Comparison of ENCODE assay signal across 9 mouse cellular contexts in the genomic region with DNA sequence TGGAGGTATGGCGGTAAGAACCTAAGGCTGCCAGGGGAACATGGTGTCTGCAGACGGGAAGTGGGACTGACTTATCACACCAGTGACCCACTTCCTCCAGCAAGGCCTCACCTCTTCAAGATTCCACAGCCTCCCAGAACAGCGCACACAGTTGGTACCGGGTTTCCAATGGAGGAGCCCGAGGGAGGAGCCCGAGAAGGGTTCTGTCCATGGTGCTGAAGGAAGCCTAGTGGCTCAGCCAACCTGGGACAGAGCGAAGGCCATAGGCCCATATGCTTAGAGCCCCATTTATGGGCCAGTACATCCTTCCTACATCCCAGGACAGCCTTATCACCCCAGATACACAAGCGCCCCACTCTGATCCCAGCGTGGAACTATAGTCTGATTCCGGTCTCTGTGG. TPM values are rescaled to one million over a fixed set of nuclear protein-coding genes. Genes with fewer than 3 reads are reported as not detected.
DNase-seq lines count a peak whose midpoint lies in the region; ATAC-seq lines count a peak whose summit lies in the region.
"Had no signal": no experiment of that assay in that cellular context is flagged by ENCODE, and none has a peak within 500 bp of the region (broad histone marks: within the 10 kb centered on the region; RNA-seq: fewer than 3 reads in every experiment).

No protein-coding gene starts in this region.

- WGBS in midbrain, embryonic 10.5 days, result 35% methylated on average over 10 of the region's 10 CpGs
- 38% methylated on average over 10 of the region's 10 CpGs for WGBS in midbrain, embryonic 13.5 days
- WGBS in embryonic facial prominence, embryonic 11.5 days, result 30% methylated on average over 10 of the region's 10 CpGs

- H3K27me3 ChIP-seq in midbrain, embryonic 10.5 days (ENCODE audit: low read depth, poor library complexity, severe bottlenecking), result no peaks in the 10 kb centered on the region
- no peaks in the 10 kb centered on the region; the same call in 1 of the 2 replicates for H3K27me3 ChIP-seq in midbrain, embryonic 13.5 days
- H3K27me3 ChIP-seq in embryonic facial prominence, embryonic 11.5 days (ENCODE audit: control insufficient read depth, insufficient read depth, low read length), result no peaks in the 10 kb centered on the region
- H3K27me3 ChIP-seq: embryonic facial prominence, embryonic 15.5 days had no signal

- peak; percentile 50 for DNase-seq in midbrain, embryonic 10.5 days (ENCODE audit: low spot score)
- DNase-seq in adrenal gland, adult 8-10 months, result peak; percentile 4
- DNase-seq in embryonic facial prominence, embryonic 11.5 days (ENCODE audit: low spot score), result peak; percentile 91
- DNase-seq in mesoderm, embryonic 11.5 days (ENCODE audit: low read depth, low spot score), result peak; percentile 86
- DNase-seq in left cerebral cortex, postnatal 4 days, result no peak
- DNase-seq in layer of hippocampus, postnatal 14 days (ENCODE audit: low spot score in 2 of 2), result no peak
- no peak for DNase-seq in left cerebral cortex, postnatal 10 days (ENCODE audit: extremely low spot score in 1 of 2, low spot score in 2 of 2)

- H3K4me2 ChIP-seq in midbrain, embryonic 13.5 days (replicated peaks), result no peak overlapping the region
- H3K4me2 ChIP-seq in embryonic facial prominence, embryonic 11.5 days (ENCODE audit: low read depth, low read length), result no peak overlapping the region
- H3K4me2 ChIP-seq: embryonic facial prominence, embryonic 15.5 days had no signal

- H3K4me3 ChIP-seq in midbrain, embryonic 10.5 days, result no peak overlapping the region
- no peak overlapping the region for H3K4me3 ChIP-seq in midbrain, embryonic 13.5 days (replicated peaks)
- no peak overlapping the region for H3K4me3 ChIP-seq in embryonic facial prominence, embryonic 11.5 days (ENCODE audit: low read depth, low read length)
- H3K4me3 ChIP-seq: embryonic facial prominence, embryonic 15.5 days had no signal

- no peaks in the 10 kb centered on the region for H3K9me3 ChIP-seq in midbrain, embryonic 10.5 days (replicated peaks)
- no peaks in the 10 kb centered on the region for H3K9me3 ChIP-seq in midbrain, embryonic 13.5 days
- no peaks in the 10 kb centered on the region for H3K9me3 ChIP-seq in embryonic facial prominence, embryonic 11.5 days (replicated peaks; ENCODE audit: control insufficient read depth, low read length)
- H3K9me3 ChIP-seq: embryonic facial prominence, embryonic 15.5 days had no signal

- no peak overlapping the region for H3K9ac ChIP-seq in midbrain, embryonic 13.5 days (replicated peaks)
- no peak overlapping the region for H3K9ac ChIP-seq in embryonic facial prominence, embryonic 11.5 days (replicated peaks; ENCODE audit: low read length)
- H3K9ac ChIP-seq: embryonic facial prominence, embryonic 15.5 days had no signal

- H3K4me1 ChIP-seq in midbrain, embryonic 10.5 days, result no peaks in the 10 kb centered on the region
- H3K4me1 ChIP-seq in midbrain, embryonic 13.5 days (replicated peaks), result peaks cover 15% of the 10 kb centered on the region; the same call in 1 of the 2 replicates
- H3K4me1 ChIP-seq in embryonic facial prominence, embryonic 11.5 days (ENCODE audit: control insufficient read depth, insufficient read depth, low read length), result no peaks in the 10 kb centered on the region
- H3K4me1 ChIP-seq: embryonic facial prominence, embryonic 15.5 days had no signal

- intact Hi-C loops in left cerebral cortex, postnatal 4 days (cut with DNase I), result no loop called here
- intact Hi-C loops in left cerebral cortex, postnatal 10 days (cut with DNase I), result no loop called here

- H3K36me3 ChIP-seq in midbrain, embryonic 10.5 days, result no peaks in the 10 kb centered on the region
- 0 out of 2 replicates have a peak, but pooled peaks cover 8% of the 10 kb centered on the region for H3K36me3 ChIP-seq in midbrain, embryonic 13.5 days
- H3K36me3 ChIP-seq in embryonic facial prominence, embryonic 11.5 days (replicated peaks; ENCODE audit: control insufficient read depth, insufficient read depth, low read depth, low read length), result no peaks in the 10 kb centered on the region
- H3K36me3 ChIP-seq: embryonic facial prominence, embryonic 15.5 days had no signal

- no peak overlapping the region for H3K27ac ChIP-seq in midbrain, embryonic 10.5 days (replicated peaks)
- H3K27ac ChIP-seq in midbrain, embryonic 13.5 days, result no peak overlapping the region
- no peak overlapping the region for H3K27ac ChIP-seq in embryonic facial prominence, embryonic 11.5 days (replicated peaks; ENCODE audit: low read depth, low read length)
- H3K27ac ChIP-seq: embryonic facial prominence, embryonic 15.5 days had no signal

- no peak for ATAC-seq in midbrain, embryonic 13.5 days
- ATAC-seq in embryonic facial prominence, embryonic 11.5 days (replicated peaks; ENCODE audit: insufficient number of reproducible peaks, low FRiP score, low TSS enrichment, low read depth), result no peak

RNA-seq across cellular contexts. Expression of gene Jph3, which starts 32.1 kb away (rescaled TPM):
- 11.9 and 18.7 TPM in 2 replicates for polyA plus RNA-seq in midbrain, embryonic 10.5 days (2016; fragmentation: Nextera tagmentation; extraction: Ambion mirVana)
- 62.3 and 65.4 TPM in 2 replicates for polyA plus RNA-seq in midbrain, embryonic 13.5 days (2015; fragmentation: Nextera tagmentation; extraction: Ambion mirVana)
- total RNA-seq in adrenal gland, adult 8-10 months (2022), result 1 to 10 TPM; 3.2 to 6.1 (median 4.6) TPM
- 4.1 and 4.3 TPM in 2 replicates for polyA plus RNA-seq in embryonic facial prominence, embryonic 11.5 days (2014; fragmentation: Nextera tagmentation; extraction: Ambion mirVana)
- 100 to 1,000 TPM; 116 to 119 TPM for total RNA-seq in left cerebral cortex, postnatal 4 days (2021)
- total RNA-seq in layer of hippocampus, postnatal 14 days (2021), result 100 to 1,000 TPM; 212 to 217 TPM
- 100 to 1,000 TPM; 135 to 148 TPM for total RNA-seq in left cerebral cortex, postnatal 10 days (2021)

Comparison
In these comparisons a context has a peak if more than half of its experiments do, and no peak if none do; other contexts are left out.
1. DNase-seq: peak in midbrain, embryonic 10.5 days (single experiment), adrenal gland, adult 8-10 months (single experiment), embryonic facial prominence, embryonic 11.5 days (single experiment) and mesoderm, embryonic 11.5 days (single experiment); none in left cerebral cortex, postnatal 4 days (single experiment), layer of hippocampus, postnatal 14 days (0 of 2) and left cerebral cortex, postnatal 10 days (0 of 2).
2. RNA of gene Jph3, which starts 32.1 kb away (total RNA-seq): 212 to 217 TPM in layer of hippocampus, postnatal 14 days, 135 to 148 TPM in left cerebral cortex, postnatal 10 days and 116 to 119 TPM in left cerebral cortex, postnatal 4 days; 3.2 to 6.1 TPM in adrenal gland, adult 8-10 months; every median in the first group is over 10 times any median in the second.